Mouse (Mus musculus): ENCODE data around the gene Fabp1. TPM values are rescaled to one million over a fixed set of nuclear protein-coding genes. Genes with fewer than 3 reads are reported as not detected.

Fabp1 gene
- total and polyA plus RNA-seq, 2 experiments from 2014 or later: not detected

DNA sequence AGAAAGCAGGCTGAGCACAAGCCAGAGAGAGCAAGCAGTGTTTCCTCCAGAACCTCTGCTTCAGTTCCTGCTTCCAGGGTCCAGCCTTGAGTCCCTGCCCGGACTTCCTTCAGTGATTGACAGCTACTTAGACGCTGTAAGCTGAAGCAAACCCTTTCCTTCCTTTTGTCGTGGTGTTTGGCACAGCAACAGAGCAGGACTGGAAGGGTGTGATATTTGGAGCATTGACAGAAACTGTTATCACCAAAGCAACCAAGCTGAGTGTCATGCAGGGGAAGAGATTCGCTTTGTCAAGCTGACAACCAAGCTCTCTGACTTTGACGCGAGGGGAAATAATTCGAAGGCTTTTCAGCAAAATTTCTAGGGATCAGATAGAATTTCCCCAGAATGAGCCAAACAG is 12.3 kb downstream of the Fabp1 start:
- peak; percentile 45; the same call in 1 of the 2 replicates for ATAC-seq
- WGBS: 43% methylated on average over 7 of the region's 7 CpGs
- no peak overlapping the region for H3K9ac ChIP-seq

DNA sequence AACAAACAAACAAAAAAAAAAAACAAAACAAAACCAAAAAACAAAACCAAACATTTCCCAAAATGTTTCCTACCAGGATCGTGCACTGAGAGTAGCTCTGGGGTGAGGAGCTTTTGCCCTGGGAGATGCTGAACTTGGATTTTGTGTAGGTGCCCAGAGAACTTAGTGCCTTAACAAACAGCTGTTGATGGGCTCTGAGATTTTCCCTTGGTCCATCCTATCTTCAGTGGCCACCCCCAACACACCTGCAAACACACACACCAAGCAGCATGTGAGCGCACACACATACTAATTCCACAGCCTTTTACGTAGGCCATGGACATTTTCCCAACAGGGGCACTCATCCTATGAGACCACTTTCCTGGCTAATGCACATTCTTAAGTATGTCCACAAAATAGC is 12.8 kb downstream of the Fabp1 start:
- TF ChIP-seq CTCF (IDR thresholded peaks at IDR 0.05; ENCODE audit: low read depth): no peak
- 97% methylated on average over 3 of the region's 3 CpGs for WGBS
- no peaks in the 10 kb centered on the region for H3K9me3 ChIP-seq (ENCODE audit: low read length)
- no peak for ATAC-seq
- no peaks in the 10 kb centered on the region for H3K4me1 ChIP-seq (ENCODE audit: insufficient read depth)
- H3K27me3 ChIP-seq (ENCODE audit: insufficient read depth, low read length): no peaks in the 10 kb centered on the region
- no peak overlapping the region for H3K4me2 ChIP-seq (ENCODE audit: low read depth)
- no peak for DNase-seq
- no peak overlapping the region for H3K27ac ChIP-seq (ENCODE audit: low read depth, low read length)
- H3K4me3 ChIP-seq (ENCODE audit: low read depth, low read length): no peak overlapping the region
- no peaks in the 10 kb centered on the region for H3K36me3 ChIP-seq (ENCODE audit: insufficient read depth)
- H3K9ac ChIP-seq: no peak overlapping the region

More for the DNA sequence above, 12.3 kb downstream of the Fabp1 start:
- TF ChIP-seq CTCF (IDR thresholded peaks at IDR 0.05; ENCODE audit: low read depth): no peak
- Histone ChIP-seq H3K9me3 (ENCODE audit: low read length) (no peaks in the 10 kb centered on the region), H3K36me3 (ENCODE audit: insufficient read depth) (no peaks in the 10 kb centered on the region), H3K27me3 (ENCODE audit: insufficient read depth, low read length) (no peaks in the 10 kb centered on the region), H3K4me1 (ENCODE audit: insufficient read depth) (no peaks in the 10 kb centered on the region), H3K27ac (ENCODE audit: low read depth, low read length) (no peak overlapping the region), H3K4me3 (ENCODE audit: low read depth, low read length) (no peak overlapping the region), H3K4me2 (ENCODE audit: low read depth) (no peak overlapping the region)
- no peak for DNase-seq

DNA sequence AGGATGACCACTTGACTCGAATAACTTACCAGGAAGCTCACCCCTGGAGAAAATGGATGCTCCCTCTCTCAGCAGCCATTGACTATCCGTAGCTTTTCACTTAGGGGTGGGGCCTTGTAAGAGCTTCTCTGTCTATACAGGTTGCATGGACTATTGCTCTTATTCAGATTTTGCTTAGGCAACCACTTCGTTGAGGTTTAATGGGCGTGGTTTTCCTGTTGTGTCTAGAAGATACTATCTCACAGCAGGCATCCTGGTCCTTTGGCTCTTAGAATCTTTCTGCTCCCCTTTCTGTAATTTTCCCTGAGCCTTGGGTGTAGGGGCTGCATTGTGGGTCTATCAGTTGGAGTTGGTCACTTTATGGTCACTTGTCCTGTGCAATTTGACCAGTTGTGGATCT is 21.9 kb downstream of the Fabp1 start:
- ATAC-seq (no peak), DNase-seq (no peak)
- H3K27me3 ChIP-seq (ENCODE audit: insufficient read depth, low read length): no peaks in the 10 kb centered on the region
- no peaks in the 10 kb centered on the region for H3K4me1 ChIP-seq (ENCODE audit: insufficient read depth)
- H3K36me3 ChIP-seq (ENCODE audit: insufficient read depth): no peaks in the 10 kb centered on the region
- H3K4me2 ChIP-seq (ENCODE audit: low read depth): no peak overlapping the region
- H3K9ac ChIP-seq: no peak overlapping the region
- no peak overlapping the region for H3K4me3 ChIP-seq (ENCODE audit: low read depth, low read length)
- H3K27ac ChIP-seq (ENCODE audit: low read depth, low read length): no peak overlapping the region
- WGBS: 83% methylated on average over 4 of the region's 4 CpGs
- no peaks in the 10 kb centered on the region for H3K9me3 ChIP-seq (ENCODE audit: low read length)
- TF ChIP-seq CTCF (IDR thresholded peaks at IDR 0.05; ENCODE audit: low read depth): no peak

- ATAC-seq (no peak), DNase-seq (no peak)
- Histone ChIP-seq H3K27ac (ENCODE audit: low read depth, low read length) (no peak overlapping the region), H3K36me3 (ENCODE audit: insufficient read depth) (no peaks in the 10 kb centered on the region), H3K4me1 (ENCODE audit: insufficient read depth) (no peaks in the 10 kb centered on the region), H3K9me3 (ENCODE audit: low read length) (no peaks in the 10 kb centered on the region), H3K27me3 (ENCODE audit: insufficient read depth, low read length) (no peaks in the 10 kb centered on the region), H3K4me2 (ENCODE audit: low read depth) (no peak overlapping the region), H3K4me3 (ENCODE audit: low read depth, low read length) (no peak overlapping the region), H3K9ac (no peak overlapping the region)
- WGBS: 79% methylated on average over 3 of the region's 3 CpGs
- no peak for TF ChIP-seq CTCF (IDR thresholded peaks at IDR 0.05; ENCODE audit: low read depth)
These were observed 24.7 kb downstream of the Fabp1 start for GRCm38 (mm10) chr6:71224184-71224943.

DNA sequence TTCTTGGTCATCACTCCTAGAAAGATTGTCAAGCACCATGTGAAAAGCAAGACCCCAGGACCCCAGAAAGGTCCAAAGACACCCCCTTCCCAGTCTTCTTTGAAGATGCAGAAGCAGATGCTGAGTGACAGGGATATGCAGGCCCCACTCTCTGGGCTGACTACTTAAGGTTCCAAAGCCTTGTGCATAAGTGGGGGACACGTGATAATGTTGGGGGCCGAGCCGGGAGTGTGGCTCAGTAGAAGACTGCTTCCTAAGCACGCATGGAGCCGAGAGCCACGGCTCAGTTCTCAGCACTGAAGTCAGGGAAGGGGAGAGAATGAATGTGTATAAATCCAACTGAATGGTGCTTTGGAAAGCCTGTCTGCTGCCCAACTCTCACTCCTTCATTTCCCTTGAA is 26.9 kb downstream of the Fabp1 start:
- Histone ChIP-seq H3K9me3 (ENCODE audit: low read length) (no peaks in the 10 kb centered on the region), H3K27ac (ENCODE audit: low read depth, low read length) (no peak overlapping the region), H3K4me2 (ENCODE audit: low read depth) (no peak overlapping the region), H3K9ac (no peak overlapping the region), H3K4me3 (ENCODE audit: low read depth, low read length) (no peak overlapping the region), H3K4me1 (ENCODE audit: insufficient read depth) (no peaks in the 10 kb centered on the region), H3K27me3 (ENCODE audit: insufficient read depth, low read length) (no peaks in the 10 kb centered on the region), H3K36me3 (ENCODE audit: insufficient read depth) (no peaks in the 10 kb centered on the region)
- WGBS: 29% methylated on average over 6 of the region's 6 CpGs
- ATAC-seq (no peak), DNase-seq (no peak)
- TF ChIP-seq CTCF (IDR thresholded peaks at IDR 0.05; ENCODE audit: low read depth): no peak

DNA sequence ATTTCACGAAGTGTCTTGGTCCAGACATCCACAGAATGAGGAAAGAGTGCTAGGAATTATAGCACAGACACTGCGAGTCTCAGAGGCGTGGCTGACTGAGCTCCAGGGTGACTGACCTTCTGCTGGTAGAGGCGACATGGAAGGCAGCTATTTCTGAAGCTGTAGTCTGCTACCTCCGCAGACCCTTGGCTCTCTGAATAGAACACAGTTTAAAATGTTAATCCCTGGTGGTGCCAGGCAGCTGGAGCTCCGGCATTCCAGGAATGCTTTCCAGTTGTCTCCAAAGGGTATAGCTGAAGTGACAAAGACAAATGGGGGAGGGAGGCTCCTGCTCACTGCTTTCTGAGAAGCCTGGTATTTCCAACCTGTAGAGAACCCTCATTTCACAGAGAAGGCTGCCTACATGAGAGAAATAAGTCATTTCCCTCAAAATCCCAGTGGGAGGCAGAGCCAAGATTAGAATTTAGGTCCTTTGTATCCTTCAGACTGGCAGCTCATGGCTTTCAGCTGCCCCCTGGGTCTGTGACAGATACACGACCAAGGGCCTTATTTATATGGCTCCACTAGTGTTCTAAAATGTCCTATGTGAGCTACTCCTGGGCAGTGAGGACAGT is 27.6 kb downstream of the Fabp1 start:
- DNase-seq (no peak), ATAC-seq (no peak)
- Histone ChIP-seq H3K27me3 (ENCODE audit: insufficient read depth, low read length) (no peaks in the 10 kb centered on the region), H3K4me2 (ENCODE audit: low read depth) (no peak overlapping the region), H3K27ac (ENCODE audit: low read depth, low read length) (no peak overlapping the region), H3K4me1 (ENCODE audit: insufficient read depth) (no peaks in the 10 kb centered on the region), H3K9me3 (ENCODE audit: low read length) (no peaks in the 10 kb centered on the region), H3K9ac (no peak overlapping the region), H3K36me3 (ENCODE audit: insufficient read depth) (no peaks in the 10 kb centered on the region), H3K4me3 (ENCODE audit: low read depth, low read length) (no peak overlapping the region)
- no peak for TF ChIP-seq CTCF (IDR thresholded peaks at IDR 0.05; ENCODE audit: low read depth)
- 11% methylated on average over 7 of the region's 7 CpGs for WGBS

- Histone ChIP-seq H3K4me3 (ENCODE audit: low read depth, low read length) (no peak overlapping the region), H3K27ac (ENCODE audit: low read depth, low read length) (no peak overlapping the region), H3K4me2 (ENCODE audit: low read depth) (no peak overlapping the region), H3K27me3 (ENCODE audit: insufficient read depth, low read length) (no peaks in the 10 kb centered on the region), H3K9me3 (ENCODE audit: low read length) (no peaks in the 10 kb centered on the region), H3K4me1 (ENCODE audit: insufficient read depth) (no peaks in the 10 kb centered on the region), H3K36me3 (ENCODE audit: insufficient read depth) (no peaks in the 10 kb centered on the region), H3K9ac (no peak overlapping the region)
- WGBS: 90% methylated on average over 13 of the region's 13 CpGs
- DNase-seq (no peak), ATAC-seq (no peak)
- no peak for TF ChIP-seq CTCF (IDR thresholded peaks at IDR 0.05; ENCODE audit: low read depth)
These were observed 35.5 kb downstream of the Fabp1 start for GRCm38 (mm10) chr6:71235121-71235520.

Measured in forebrain, postnatal 0 days (tissue).